Mouse (Mus musculus): Measurements from ENCODE around the gene Icmt.
A peak's percentile ranks its signal among the peaks of the same experiment; 100 is the strongest.

Icmt gene

DNA sequence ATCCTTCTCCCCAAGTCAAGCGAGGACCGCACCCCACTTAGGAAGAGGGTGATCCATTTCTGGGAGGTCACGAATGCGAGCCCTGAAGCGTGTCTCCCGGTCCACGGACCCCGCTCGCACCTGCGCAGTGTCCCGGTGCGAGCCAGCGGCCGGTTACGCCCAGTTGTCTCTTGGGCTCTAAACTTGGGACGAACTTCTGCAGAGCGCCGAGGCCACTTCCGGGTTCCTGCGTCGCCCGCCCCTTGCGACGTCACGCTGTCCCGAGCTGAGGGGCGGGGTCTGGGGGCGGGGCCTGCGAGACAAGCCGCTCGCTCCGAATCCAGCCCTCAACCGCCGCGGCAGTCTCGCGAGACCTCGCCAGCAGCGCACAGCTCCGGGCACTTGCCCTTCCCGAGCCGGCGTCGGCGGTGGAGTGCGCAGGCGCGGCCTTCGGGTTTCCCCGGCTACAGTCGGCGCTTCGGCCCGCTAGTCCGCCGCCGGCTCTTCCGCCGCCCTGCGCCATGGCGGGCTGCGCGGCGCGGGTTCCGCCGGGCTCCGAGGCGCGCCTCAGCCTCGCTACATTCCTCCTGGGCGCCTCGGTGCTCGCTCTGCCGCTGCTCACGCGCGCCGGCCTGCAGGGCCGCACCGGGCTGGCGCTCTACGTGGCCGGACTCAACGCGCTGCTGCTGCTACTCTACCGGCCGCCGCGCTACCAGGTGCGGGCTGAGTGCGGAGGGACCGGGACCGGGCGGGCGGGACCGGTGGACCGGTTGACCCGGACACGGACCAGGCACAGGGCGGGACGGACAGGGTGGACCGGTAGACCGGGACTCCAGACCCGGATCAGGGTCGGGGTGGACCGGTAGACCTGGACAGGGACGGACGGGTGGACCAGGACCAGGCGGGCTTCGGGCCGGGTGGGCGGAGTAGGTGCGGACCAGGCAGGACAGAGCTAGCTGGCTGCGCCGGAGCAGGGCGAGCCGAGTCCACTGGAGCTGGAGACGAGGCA is at the start of gene Icmt:
Gene Icmt (plus strand): TSS at position 354 of the 988 bp plus-strand sequence.
- DNase-seq (ENCODE audit: low read depth, low spot score): peak; percentile 95

GRCm38 (mm10) chr4:152250615-152251014 is 46.4 kb upstream of the Icmt start:
- DNase-seq (ENCODE audit: low read depth, low spot score): no peak

- no peak for DNase-seq (ENCODE audit: low read depth, low spot score)
Observed at GRCm38 (mm10) chr4:152253183-152253759, 43.8 kb upstream of the Icmt start.

- DNase-seq (ENCODE audit: low read depth, low spot score): peak; percentile 73
Observed at GRCm38 (mm10) chr4:152257070-152257469, 40.0 kb upstream of the Icmt start.

DNA sequence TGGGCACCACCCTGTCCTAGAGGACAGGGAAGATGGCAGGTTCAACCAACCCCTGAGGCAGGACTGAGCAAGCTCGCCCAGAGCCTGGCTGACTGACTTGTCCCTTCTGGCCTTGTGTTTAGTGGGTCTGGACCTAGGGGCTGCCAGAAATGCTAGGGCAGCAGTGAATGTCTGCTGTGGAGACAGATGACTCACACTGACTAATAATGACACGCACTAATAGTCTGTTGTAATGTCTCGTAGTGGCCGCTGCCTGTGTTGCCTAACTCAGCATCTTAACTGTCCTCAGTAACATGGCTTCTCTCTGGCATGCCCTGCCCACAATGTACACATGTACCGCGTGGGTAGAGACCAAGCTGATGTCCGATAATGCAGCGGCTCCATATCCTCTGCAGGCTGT is 36.6 kb upstream of the Icmt start:
- no peak for DNase-seq (ENCODE audit: low read depth, low spot score)

DNA sequence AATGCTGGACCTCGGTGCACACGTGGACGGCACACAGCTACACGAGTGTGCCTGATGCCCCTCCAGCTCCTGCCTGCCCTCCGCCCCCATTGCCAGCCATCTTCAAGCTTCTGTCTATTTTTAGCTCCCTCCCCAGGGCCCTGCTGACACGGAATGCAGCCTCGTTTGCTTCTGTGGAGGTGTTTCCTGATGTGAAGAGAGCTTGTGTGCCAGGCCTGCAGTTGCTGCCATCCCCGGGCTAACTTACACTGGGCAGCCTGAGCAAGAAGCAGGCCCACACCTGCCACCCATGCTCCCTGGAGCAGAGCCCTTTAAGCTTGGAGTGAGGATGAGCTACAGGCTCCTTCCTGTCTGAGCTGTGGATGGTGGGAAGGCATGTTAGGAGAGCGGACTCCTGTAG is 34.8 kb upstream of the Icmt start:
- DNase-seq (ENCODE audit: low read depth, low spot score): no peak

DNA sequence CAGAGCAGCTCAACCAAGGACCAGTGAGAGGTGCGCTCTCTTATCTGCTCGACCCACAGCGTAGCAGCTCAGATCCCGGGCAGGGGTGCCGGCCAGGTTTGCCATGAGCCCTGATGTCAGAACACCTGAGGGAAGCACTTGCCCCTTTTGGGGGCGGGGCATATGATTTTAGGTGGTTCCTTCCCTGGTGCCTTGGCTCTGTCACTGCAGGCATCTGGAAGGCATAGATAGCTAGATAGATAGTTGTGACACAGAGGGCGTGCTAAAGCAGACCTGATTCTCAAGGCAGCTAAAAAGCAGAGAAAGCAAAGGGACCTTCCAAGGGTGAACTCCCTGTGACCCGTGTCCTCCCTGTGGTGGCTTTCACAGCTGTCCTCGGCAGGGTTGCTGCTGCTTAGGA is 33.9 kb upstream of the Icmt start:
- no peak for DNase-seq (ENCODE audit: low read depth, low spot score)

GRCm38 (mm10) chr4:152263512-152264176 is 33.4 kb upstream of the Icmt start:
- DNase-seq (ENCODE audit: low read depth, low spot score): no peak

DNA sequence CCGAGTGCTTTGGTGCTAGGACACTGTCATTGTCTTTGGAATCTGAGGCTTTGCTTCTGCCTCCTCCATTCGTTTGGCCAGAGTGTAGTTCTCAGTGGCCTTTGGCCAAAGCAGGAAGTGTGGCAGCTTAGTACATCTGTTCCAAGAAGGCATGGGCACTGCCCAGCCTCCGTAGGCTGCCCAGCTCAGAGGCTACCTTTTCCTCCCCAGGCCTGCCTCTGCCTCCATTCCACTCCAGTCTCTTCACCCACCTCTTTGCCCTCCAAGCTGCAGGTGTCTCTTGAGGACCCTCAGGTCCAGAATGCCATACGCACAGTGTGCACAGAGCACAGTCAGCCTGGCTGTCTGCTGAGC is 32.9 kb upstream of the Icmt start:
- DNase-seq (ENCODE audit: low read depth, low spot score): no peak

DNA sequence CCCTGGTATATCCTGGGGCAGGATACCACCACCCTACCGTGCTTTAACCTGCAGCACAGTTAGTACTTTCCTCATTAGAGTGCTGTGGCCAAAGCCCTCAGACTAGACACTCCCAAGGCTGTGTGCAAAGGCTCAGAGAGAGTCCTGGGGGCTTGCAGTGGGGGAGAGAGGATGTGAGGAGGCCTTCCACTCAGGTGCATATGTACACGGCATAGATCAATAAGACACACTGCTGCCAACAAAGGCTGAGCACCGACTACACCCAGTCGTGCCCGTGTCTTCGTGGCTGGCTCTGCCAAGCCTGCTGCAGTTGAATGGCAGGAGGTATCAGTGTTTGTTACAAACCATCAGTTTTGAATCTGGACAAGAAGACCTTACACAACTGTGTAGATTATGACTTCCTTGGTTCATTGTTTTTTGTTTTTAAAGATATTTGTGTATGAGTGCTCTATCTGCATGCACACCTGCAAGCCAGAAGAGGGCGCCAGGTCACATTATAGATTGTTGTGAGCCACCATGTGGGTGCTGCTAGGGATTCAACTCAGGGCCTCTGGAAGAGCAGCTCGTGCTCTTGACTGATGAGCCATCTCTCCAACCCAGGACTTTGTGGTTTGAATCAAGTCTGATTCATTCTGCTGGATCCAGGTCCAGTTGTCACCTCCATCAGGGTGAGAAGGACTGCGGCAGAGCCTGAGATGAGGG is 32.0 kb upstream of the Icmt start:
- no peak for DNase-seq (ENCODE audit: low read depth, low spot score)

DNA sequence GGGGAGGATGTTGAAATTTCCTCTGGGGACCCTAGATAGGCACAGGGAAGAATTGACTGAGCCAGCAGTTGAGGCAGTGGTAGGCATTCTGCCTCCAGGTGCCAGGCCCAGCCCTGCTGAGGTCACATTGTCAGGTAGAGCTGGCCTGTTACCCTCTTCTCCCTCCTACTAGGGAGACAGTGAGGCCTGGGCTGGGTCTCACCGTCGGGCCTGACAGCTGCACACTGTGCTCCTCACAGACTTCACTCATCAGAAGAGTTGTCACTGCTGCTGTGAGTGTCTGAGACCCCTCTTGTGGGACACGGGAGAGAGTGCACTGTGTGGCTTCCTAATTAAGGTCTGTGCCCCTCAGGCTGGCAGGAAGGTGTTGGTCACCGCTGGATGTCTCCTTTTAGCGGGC is 31.2 kb upstream of the Icmt start:
- no peak for DNase-seq (ENCODE audit: low read depth, low spot score)

DNA sequence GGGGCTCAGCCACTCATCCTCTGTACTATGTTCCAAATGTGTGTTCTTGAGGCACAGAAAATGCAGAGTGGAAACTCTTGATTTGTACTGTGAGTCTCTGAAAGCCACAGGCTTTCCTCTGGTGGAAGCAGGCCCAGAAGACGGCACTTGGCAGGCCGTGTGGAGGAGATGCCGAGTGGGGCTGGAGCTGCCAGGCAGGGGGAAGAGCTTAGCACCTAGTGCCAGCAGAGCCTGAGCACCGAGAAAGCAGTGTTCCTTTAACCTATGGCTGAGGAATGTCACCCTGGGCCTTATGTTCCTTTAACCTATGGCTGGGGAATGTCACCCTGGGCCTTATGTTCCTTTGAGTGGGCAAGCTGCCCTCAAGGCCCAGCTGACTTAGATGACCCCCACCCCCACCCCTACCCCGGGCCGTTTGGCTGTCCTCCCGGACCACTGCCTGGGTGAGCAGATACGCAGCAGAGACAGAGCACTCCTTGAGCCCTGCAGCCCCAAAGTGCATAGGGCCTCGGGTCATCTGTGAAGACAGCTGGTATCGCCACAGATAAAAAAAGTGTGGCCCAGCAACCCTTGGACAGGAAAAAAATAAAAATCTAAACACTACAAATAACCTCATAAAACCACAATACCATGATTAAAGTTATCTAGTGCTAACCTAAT is 30.7 kb upstream of the Icmt start:
- no peak for DNase-seq (ENCODE audit: low read depth, low spot score)

DNA sequence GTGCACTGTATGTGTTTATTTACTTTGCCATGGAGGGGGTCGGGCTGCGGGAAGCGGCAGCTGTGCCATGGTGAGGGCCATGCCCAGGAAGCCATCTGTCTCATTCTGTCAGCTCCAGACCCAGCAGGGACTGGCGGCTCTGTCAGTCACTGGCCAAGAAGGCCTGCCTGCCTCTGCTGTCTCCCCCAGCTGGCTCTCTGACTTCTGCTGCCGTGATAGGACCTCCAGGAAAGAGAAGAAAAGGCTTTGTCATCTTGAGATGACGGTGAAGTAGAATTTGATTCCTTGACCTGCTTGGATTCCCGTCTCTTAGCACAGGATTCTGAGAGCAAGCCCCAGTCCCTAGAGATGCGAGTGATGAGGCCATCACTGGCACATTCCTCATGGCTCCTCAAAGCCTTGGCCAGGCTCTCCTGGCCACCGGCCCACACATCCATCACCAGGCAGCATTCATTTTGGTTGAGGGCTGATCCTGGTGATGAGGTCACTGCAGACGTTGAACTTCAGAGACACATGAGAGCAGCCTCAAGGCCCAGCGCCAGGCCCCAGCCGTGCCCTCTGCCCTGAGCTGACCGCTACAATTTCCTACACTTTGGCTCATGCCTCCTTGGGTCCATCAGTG is 29.2 kb upstream of the Icmt start:
- no peak for DNase-seq (ENCODE audit: low read depth, low spot score)

DNA sequence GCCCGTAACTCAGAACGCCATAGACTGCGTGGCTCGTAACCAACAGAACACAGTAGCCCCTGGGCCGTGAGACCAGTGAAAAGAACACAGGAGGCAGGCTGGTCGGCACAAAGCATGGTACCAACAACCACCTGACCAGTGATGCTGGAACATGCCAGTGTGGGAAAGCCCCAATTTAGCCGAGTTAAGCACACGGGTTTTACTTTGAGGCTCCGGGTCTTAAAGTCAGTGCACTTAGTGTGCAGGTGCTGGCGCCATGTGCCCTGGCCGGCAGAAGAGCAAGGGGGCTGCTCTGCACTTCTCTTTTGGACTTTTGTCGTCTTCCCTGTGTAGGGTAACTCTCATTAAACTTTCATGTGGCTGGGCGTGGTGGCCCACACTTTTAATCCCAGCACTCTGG is 27.1 kb upstream of the Icmt start:
- no peak for DNase-seq (ENCODE audit: low read depth, low spot score)

- DNase-seq (ENCODE audit: low read depth, low spot score): no peak
Observed at GRCm38 (mm10) chr4:152270599-152270998, 26.4 kb upstream of the Icmt start.

DNA sequence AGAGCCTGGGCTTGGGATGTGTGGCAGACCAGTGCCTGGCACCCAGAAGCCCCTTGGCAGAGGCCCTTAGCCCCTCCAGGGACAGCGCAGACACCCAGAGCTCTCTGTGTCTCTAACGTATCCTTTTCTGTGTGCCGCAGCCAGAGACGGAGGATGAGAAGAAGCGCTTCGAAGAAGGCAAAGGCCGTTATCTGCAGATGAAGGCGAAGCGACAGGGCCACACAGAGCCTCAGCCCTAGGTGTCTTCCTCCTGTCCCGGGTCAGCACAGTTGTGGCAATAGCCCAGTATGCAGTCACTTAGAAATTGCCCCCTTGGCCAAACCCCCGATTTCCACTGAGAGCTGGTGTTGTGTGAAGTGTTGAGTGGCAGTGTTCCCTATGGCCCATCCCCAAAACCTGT is 25.7 kb upstream of the Icmt start:
- no peak for DNase-seq (ENCODE audit: low read depth, low spot score)

- no peak for DNase-seq (ENCODE audit: low read depth, low spot score)
Observed at GRCm38 (mm10) chr4:152272006-152272405, 25.0 kb upstream of the Icmt start.

DNA sequence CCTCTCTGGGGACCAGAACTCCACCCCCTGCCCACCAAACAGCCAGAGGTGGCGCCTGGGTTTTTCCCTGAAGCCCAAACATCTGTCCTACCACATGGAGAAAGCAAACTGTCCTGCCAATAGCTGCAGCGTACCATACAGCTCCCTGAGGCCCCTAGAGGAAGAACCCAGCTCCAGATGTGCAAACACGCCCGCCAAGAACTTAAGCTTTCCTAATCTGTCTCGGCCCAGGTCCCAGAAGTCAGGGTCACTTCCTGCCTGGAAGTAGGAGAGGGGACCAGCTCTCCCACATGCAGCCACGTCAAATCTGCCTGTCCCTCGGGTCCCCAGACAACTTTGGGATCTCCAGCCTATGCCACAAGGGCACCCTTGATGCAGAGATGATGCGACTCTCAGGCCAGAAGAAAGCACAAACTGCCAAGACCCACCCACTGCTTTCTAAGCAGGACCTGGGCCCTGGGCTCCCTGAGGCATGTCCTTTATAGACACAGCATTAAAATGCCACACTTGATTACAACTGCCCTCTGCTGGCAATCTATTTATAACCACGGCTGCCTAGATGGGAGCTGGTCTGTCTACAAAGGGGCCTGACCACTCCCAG is 24.5 kb upstream of the Icmt start:
- DNase-seq (ENCODE audit: low read depth, low spot score): no peak

GRCm38 (mm10) chr4:152273191-152273590 is 23.8 kb upstream of the Icmt start:
- DNase-seq (ENCODE audit: low read depth, low spot score): no peak

DNA sequence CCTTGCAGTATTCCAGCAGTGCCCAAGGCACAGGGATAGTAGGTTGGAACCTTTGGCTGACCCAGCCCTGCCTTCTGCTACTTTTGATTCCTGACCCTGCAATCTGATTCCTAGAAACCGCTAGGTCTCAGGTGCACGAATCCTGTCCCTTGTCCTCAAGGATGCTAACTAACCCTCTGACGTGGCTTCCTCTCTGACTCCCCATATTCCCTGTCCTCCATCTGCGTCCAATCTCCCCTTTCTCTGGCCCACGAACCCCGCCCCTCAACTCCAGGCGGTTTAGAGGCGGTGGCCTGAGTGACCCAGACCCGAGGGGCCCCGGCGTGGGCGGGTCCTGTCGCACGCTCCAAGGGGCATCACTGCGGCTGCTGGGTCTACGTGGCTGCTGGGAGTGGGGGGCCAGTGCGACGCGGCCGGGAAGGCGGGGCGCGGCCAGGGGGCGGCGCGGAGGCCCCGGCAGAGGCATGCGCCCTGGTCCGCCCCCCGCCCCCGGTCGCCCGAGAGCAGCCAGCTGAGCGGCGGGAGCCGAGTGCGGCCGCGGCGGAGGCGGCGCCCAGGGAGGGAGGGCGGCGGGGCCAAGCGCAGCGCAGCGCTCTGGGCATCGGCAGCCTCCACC is 23.3 kb upstream of the Icmt start, which contains the start of gene Gpr153:
Gene Gpr153 (plus strand): TSS at position 612 of the 616 bp plus-strand sequence.
- DNase-seq (ENCODE audit: low read depth, low spot score): no peak

Measured in telencephalon, adult 2 months (tissue).